Mouse (Mus musculus): ENCODE measurements around the gene Phldb1.

Gene Phldb1

GRCm38 (mm10) chr9:44726431-44727146 is 8.4 kb downstream of the Phldb1 start:
- DNase-seq (ENCODE audit: low read depth, low spot score), result no peak

- no peak for DNase-seq (ENCODE audit: low read depth, low spot score)
These were observed 10.3 kb downstream of the Phldb1 start for GRCm38 (mm10) chr9:44724665-44725064.

- no peak for DNase-seq (ENCODE audit: low read depth, low spot score)
These were observed 10.8 kb downstream of the Phldb1 start for GRCm38 (mm10) chr9:44724223-44724622.

GRCm38 (mm10) chr9:44723521-44724041 is 11.4 kb downstream of the Phldb1 start:
- DNase-seq (ENCODE audit: low read depth, low spot score), result no peak

GRCm38 (mm10) chr9:44723008-44723407 is 12.0 kb downstream of the Phldb1 start:
- DNase-seq (ENCODE audit: low read depth, low spot score), result no peak

- DNase-seq (ENCODE audit: low read depth, low spot score), result no peak
These were observed 12.4 kb downstream of the Phldb1 start for GRCm38 (mm10) chr9:44722575-44722974.

- DNase-seq (ENCODE audit: low read depth, low spot score), result no peak
These were observed 13.2 kb downstream of the Phldb1 start for GRCm38 (mm10) chr9:44721877-44722186.

GRCm38 (mm10) chr9:44721154-44721876 is 13.7 kb downstream of the Phldb1 start:
- DNase-seq (ENCODE audit: low read depth, low spot score), result peak; percentile 49

GRCm38 (mm10) chr9:44720358-44721153 is 14.4 kb downstream of the Phldb1 start:
- no peak for DNase-seq (ENCODE audit: low read depth, low spot score)

- DNase-seq (ENCODE audit: low read depth, low spot score), result no peak
These were observed 15.2 kb downstream of the Phldb1 start for GRCm38 (mm10) chr9:44719632-44720357.

GRCm38 (mm10) chr9:44718937-44719631 is 15.9 kb downstream of the Phldb1 start:
- DNase-seq (ENCODE audit: low read depth, low spot score), result no peak

GRCm38 (mm10) chr9:44717822-44718242 is 17.2 kb downstream of the Phldb1 start:
- no peak for DNase-seq (ENCODE audit: low read depth, low spot score)

- DNase-seq (ENCODE audit: low read depth, low spot score), result no peak
These were observed 17.8 kb downstream of the Phldb1 start for GRCm38 (mm10) chr9:44716997-44717821.

GRCm38 (mm10) chr9:44715705-44716362 is 19.2 kb downstream of the Phldb1 start:
- DNase-seq (ENCODE audit: low read depth, low spot score), result no peak

GRCm38 (mm10) chr9:44715109-44715508 is 19.9 kb downstream of the Phldb1 start:
- DNase-seq (ENCODE audit: low read depth, low spot score), result no peak

GRCm38 (mm10) chr9:44713574-44713973 is 21.4 kb downstream of the Phldb1 start:
- no peak for DNase-seq (ENCODE audit: low read depth, low spot score)

GRCm38 (mm10) chr9:44713080-44713479 is 21.9 kb downstream of the Phldb1 start:
- no peak for DNase-seq (ENCODE audit: low read depth, low spot score)

GRCm38 (mm10) chr9:44711602-44712001 is 23.4 kb downstream of the Phldb1 start:
- no peak for DNase-seq (ENCODE audit: low read depth, low spot score)

- DNase-seq (ENCODE audit: low read depth, low spot score), result no peak
These were observed 24.8 kb downstream of the Phldb1 start for GRCm38 (mm10) chr9:44710213-44710612.
